Mouse (Mus musculus) CH12.LX (cell line): ENCODE measurements at regions not wholly inside any gene's neighbourhood (a gene's known extent, or its start where the extent isn't known, plus 50 kb on each side); places are given as distances from the start of the nearest gene placed in this dataset.

Experiments used
- CTCF ChIP-seq, 2 experiments: IDR thresholded peaks in 1 of 2; conservative IDR thresholded peaks in 1 of 2; 2 replicates each; pipeline ENCODE4 v1.5.1; 2011 to 2012; ENCODE audit warnings: low read depth in 2 of 2, low read length in 2 of 2, improper control_type of control experiment in 1 of 2, inconsistent platforms in 1 of 2, mild to moderate bottlenecking in 1 of 2, moderate library complexity in 1 of 2
- ELF1 ChIP-seq: IDR thresholded peaks from 2 replicates; pipeline ENCODE4 v1.6.1; 2014; ENCODE audit warnings: low read depth, mild to moderate bottlenecking, inconsistent platforms, low read length, improper control_type of control experiment
- GABPA ChIP-seq: IDR thresholded peaks from 2 replicates; pipeline ENCODE4 v1.6.1; 2012; ENCODE audit warnings: low read depth, low read length, improper control_type of control experiment, inconsistent platforms; ENCODE audit not compliant: insufficient replicate concordance
- HCFC1 ChIP-seq: IDR thresholded peaks from 2 replicates; pipeline ENCODE4 v1.6.1; 2012; ENCODE audit warnings: low read depth, mild to moderate bottlenecking, inconsistent platforms, low read length, improper control_type of control experiment
- IRF4 ChIP-seq: IDR thresholded peaks from 2 replicates; pipeline ENCODE4 v1.6.1; 2014; ENCODE audit warnings: low read depth, mild to moderate bottlenecking, inconsistent platforms, low read length, improper control_type of control experiment
- MAZ ChIP-seq: IDR thresholded peaks from 2 replicates; pipeline ENCODE4 v1.6.1; 2012; ENCODE audit warnings: low read depth, mild to moderate bottlenecking, inconsistent platforms, low read length, improper control_type of control experiment, moderate library complexity
- POLR2A ChIP-seq: IDR thresholded peaks from 2 replicates; pipeline ENCODE4 v1.6.1; 2011; ENCODE audit warnings: low read depth, mild to moderate bottlenecking, improper control_type of control experiment, low read length
- POLR2AphosphoS2 ChIP-seq: IDR thresholded peaks from 2 replicates; pipeline ENCODE4 v1.6.1; 2011; ENCODE audit warnings: low read depth, low read length, improper control_type of control experiment
- SMC3 ChIP-seq: IDR thresholded peaks from 2 replicates; pipeline ENCODE4 v1.6.1; 2011; ENCODE audit warnings: low read depth, low read length, improper control_type of control experiment
- TBP ChIP-seq: conservative IDR thresholded peaks from 2 replicates; pipeline ENCODE4 v1.6.1; 2011; ENCODE audit warnings: low read depth, low read length, improper control_type of control experiment
- UBTF ChIP-seq: IDR thresholded peaks from 2 replicates; pipeline ENCODE4 v1.6.1; 2012; ENCODE audit warnings: low read depth, mild to moderate bottlenecking, inconsistent platforms, low read length, improper control_type of control experiment, moderate library complexity
- ZC3H11A ChIP-seq: IDR thresholded peaks from 2 replicates; pipeline ENCODE4 v1.6.1; 2012; ENCODE audit warnings: low read depth, mild to moderate bottlenecking, inconsistent platforms, low read length, improper control_type of control experiment
- ZKSCAN1 ChIP-seq: IDR thresholded peaks from 2 replicates; pipeline ENCODE4 v1.6.1; 2012; ENCODE audit warnings: low read depth, inconsistent platforms, low read length, improper control_type of control experiment, borderline replicate concordance

DNA sequence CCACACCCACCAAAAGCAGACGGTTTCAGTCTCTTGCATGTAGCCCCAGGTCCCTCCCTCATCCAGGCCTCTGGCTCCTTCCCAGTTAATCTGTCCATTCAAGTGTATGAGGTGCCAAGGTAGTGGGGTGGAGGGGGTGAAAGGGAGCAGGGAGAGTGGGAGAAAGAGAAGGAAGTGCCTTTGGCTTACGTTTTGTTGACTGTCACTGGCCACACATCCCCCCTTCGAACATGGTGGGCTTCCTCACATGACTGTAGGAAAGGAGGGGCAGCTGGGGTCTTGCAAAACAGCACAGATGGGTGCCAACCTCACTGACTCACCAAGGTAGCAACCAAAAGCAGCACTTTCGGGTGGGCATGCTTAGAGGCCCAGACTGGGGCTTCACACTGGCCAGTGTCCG, 68.9 kb downstream of the Uncx start:
- TF ChIP-seq CTCF (conservative IDR thresholded peaks at IDR 0.05 in 1 of 2, IDR thresholded peaks at IDR 0.05 in 1 of 2; ENCODE audit: low read depth in 2 of 2, low read length in 2 of 2) = no peak
- no peak for TF ChIP-seq GABPA
- no peak for TF ChIP-seq POLR2AphosphoS2
- TF ChIP-seq HCFC1 = no peak
- TF ChIP-seq ELF1 = no peak
- TF ChIP-seq MAZ = no peak
- no peak for TF ChIP-seq POLR2A
- no peak for TF ChIP-seq UBTF
- TF ChIP-seq IRF4 = no peak
- no peak for TF ChIP-seq TBP
- TF ChIP-seq ZC3H11A = no peak
- no peak for TF ChIP-seq ZKSCAN1
- TF ChIP-seq SMC3 = no peak
